Mouse (Mus musculus): ENCODE results near the gene Isca1. TPM values are rescaled to one million over a fixed set of nuclear protein-coding genes. Genes with fewer than 3 reads are reported as not detected.
"Not testable (repeated sequence)": the region's sequence is repeated elsewhere in the genome, so short reads cannot be mapped to it uniquely, and the experiment has no call there.

Isca1 gene
- polyA plus RNA-seq, 1 experiment: 113 TPM

DNA sequence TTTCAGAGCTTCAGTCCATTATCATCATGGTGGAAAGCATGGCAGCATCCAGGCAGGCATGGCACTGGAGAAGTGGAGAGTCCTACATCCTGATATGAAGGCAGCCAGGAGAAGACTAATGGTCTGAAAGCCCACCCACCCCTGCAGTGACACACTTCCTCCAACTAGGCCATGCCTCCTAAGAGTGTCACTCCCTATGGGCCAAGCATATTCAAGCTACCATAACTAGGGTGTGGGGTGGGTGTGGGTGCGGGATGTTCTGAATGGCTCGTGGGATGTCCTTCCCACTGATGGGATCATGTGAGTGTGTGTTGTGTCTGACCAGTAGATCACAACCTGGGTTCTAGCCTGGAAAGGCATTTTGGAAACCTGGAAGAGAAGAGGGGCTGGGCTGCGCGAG lies 35.7 kb downstream of the Isca1 start:
- TF ChIP-seq GATA1 (IDR thresholded peaks at IDR 0.05; ENCODE audit: borderline replicate concordance, low read length) (no peak), FLI1 (IDR thresholded peaks at IDR 0.05; ENCODE audit: low read length) (no peak)
- peaks cover 21% of the 10 kb centered on the region for H3K27me3 ChIP-seq (replicated peaks)
- H3K9me3 ChIP-seq: no peaks in the 10 kb centered on the region
- H3K4me3 ChIP-seq (replicated peaks): no peak overlapping the region
- peaks cover 81% of the 10 kb centered on the region for H3K4me1 ChIP-seq
- no peaks in the 10 kb centered on the region for H3K36me3 ChIP-seq (replicated peaks; ENCODE audit: low read length)

DNA sequence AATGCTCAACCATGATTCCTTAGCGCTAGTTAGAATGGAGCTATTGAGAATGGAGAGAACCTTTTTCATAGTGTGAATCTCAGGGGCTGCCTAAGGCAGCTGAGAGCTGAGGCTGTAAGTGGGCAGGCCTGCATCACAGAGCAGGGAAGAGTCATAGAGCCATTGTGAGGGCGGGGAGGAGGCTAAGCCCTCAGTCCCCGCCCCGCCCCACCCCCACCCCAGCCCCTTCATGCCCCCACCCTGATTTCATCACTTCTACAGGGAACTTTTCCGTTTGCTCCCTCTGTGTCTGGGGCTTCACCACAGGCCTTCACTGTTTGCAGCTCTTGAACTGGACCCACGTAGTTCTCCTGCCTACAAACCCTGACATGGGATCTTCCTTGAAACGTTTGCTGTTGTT lies 38.0 kb downstream of the Isca1 start, which contains the start of gene Spata31d1d:
Spata31d1d (minus strand) TSS at position 101 of the 400 bp plus-strand sequence.
- no peak within 1 kb of the TSS for H3K4me3 ChIP-seq (replicated peaks)
- TF ChIP-seq GATA1 (IDR thresholded peaks at IDR 0.05; ENCODE audit: borderline replicate concordance, low read length): no peak
- no peak for TF ChIP-seq FLI1 (IDR thresholded peaks at IDR 0.05; ENCODE audit: low read length)
- no peaks in the 10 kb centered on the region for H3K36me3 ChIP-seq (replicated peaks; ENCODE audit: low read length)
- H3K9me3 ChIP-seq: no peaks in the 10 kb centered on the region
- H3K27me3 ChIP-seq (replicated peaks): peaks cover 41% of the 10 kb centered on the region
- H3K4me1 ChIP-seq: peaks cover 72% of the 10 kb centered on the region

DNA sequence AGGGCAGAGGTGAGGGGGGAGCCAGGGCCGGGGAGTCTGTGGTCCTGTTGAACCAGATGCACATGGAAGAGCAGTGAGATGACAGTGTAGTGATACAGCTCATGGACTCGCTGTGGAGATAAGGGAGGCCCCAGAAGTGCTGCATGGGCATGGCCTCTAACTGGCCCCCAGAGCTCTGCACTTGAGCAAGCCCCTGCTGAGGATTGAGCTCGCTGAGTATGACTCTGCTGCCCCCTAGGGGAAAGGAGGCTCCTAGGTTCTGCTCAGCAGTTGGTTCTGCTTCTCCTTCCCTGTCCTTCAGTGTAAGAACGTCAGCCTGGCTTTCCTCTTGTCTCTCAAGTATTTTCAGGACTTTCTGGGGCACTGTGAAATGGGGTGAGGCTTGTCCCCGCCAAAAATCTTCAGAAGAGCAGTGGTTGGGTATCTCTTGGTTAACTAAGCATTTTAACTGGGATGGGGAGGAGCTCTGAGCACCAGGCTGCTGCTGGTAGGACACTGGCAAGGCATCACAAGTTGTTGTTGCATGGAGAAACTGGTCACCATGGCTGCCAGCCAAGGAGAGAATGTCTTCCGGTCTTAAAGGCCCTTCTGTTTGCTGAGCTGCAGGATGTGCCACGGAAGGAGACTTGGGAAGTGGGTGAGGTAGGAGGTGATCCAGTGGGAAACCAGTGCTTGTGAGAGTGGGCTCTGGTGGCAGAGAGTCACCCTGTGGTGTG lies 41.1 kb downstream of the Isca1 start:
- H3K4me1 ChIP-seq: peaks cover 59% of the 10 kb centered on the region
- H3K36me3 ChIP-seq (replicated peaks; ENCODE audit: low read length): no peaks in the 10 kb centered on the region
- peaks cover 70% of the 10 kb centered on the region for H3K27me3 ChIP-seq (replicated peaks)

GRCm38 (mm10) chr13:59726139-59726867 lies 43.3 kb downstream of the Isca1 start:
- H3K27me3 ChIP-seq (replicated peaks): peaks cover 81% of the 10 kb centered on the region
- no peaks in the 10 kb centered on the region for H3K36me3 ChIP-seq (replicated peaks; ENCODE audit: low read length)
- no peak for TF ChIP-seq GATA1 (IDR thresholded peaks at IDR 0.05; ENCODE audit: borderline replicate concordance, low read length)
- no peak for TF ChIP-seq FLI1 (IDR thresholded peaks at IDR 0.05; ENCODE audit: low read length)
- peaks cover 39% of the 10 kb centered on the region for H3K4me1 ChIP-seq
- peaks cover 18% of the 10 kb centered on the region for H3K9me3 ChIP-seq
- H3K4me3 ChIP-seq (replicated peaks): no peak overlapping the region

More for the DNA sequence above, 41.1 kb downstream of the Isca1 start:
- H3K9me3 ChIP-seq: peaks cover 6% of the 10 kb centered on the region; the same call in 1 of the 2 replicates
- peak overlapping the region; percentile 31 for H3K4me3 ChIP-seq (replicated peaks)
- no peak for TF ChIP-seq FLI1 (IDR thresholded peaks at IDR 0.05; ENCODE audit: low read length)
- TF ChIP-seq GATA1 (IDR thresholded peaks at IDR 0.05; ENCODE audit: borderline replicate concordance, low read length): no peak

- H3K4me1 ChIP-seq: peaks cover 27% of the 10 kb centered on the region
- peaks cover 65% of the 10 kb centered on the region for H3K27me3 ChIP-seq (replicated peaks)
- peaks cover 21% of the 10 kb centered on the region for H3K9me3 ChIP-seq
- not testable (repeated sequence) for H3K36me3 ChIP-seq (replicated peaks; ENCODE audit: low read length); H3K4me3 ChIP-seq (replicated peaks)
These were observed 47.5 kb downstream of the Isca1 start for GRCm38 (mm10) chr13:59722089-59722488.

- H3K4me1 ChIP-seq: peaks cover 27% of the 10 kb centered on the region
- no peak overlapping the region for H3K4me3 ChIP-seq (replicated peaks)
- H3K27me3 ChIP-seq (replicated peaks): peaks cover 65% of the 10 kb centered on the region
- TF ChIP-seq GATA1 (IDR thresholded peaks at IDR 0.05; ENCODE audit: borderline replicate concordance, low read length): no peak
- TF ChIP-seq FLI1 (IDR thresholded peaks at IDR 0.05; ENCODE audit: low read length): no peak
- H3K36me3 ChIP-seq (replicated peaks; ENCODE audit: low read length): no peaks in the 10 kb centered on the region
- peaks cover 18% of the 10 kb centered on the region for H3K9me3 ChIP-seq
These were observed 50.1 kb downstream of the Isca1 start for GRCm38 (mm10) chr13:59719475-59719874.

DNA sequence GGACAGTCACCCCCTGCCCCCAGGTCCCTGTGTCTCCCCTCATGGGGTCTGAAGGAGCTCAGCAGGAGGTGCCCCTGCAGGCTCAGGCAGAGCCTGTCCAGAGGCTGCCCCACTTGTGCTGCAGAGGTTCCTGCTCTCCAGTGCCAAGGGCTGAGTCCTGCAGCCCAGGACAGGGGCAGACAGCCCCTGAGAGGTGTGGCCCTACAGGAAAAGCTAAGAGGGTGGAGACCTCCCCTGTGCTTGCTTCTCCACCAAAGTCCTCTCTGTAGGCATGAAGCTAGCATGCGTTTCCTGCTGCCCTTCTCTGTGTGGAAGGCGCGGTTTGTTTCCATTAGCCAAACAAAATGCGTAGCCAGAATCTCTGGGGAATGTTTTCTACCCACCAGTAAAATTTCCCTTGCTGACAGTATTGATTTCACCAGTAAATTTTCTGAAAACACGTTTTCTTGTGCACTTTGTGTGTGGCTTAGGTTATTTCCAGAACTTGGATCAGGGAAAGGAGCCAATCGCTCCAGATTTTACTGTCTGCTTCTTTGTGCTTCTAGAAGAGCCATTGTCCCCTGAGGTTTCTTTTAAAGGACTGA lies 50.7 kb downstream of the Isca1 start:
- H3K36me3 ChIP-seq (replicated peaks; ENCODE audit: low read length); H3K4me3 ChIP-seq (replicated peaks): not testable (repeated sequence)
- Histone ChIP-seq H3K4me1 (peaks cover 22% of the 10 kb centered on the region), H3K9me3 (peaks cover 18% of the 10 kb centered on the region), H3K27me3 (replicated peaks) (peaks cover 65% of the 10 kb centered on the region)

DNA sequence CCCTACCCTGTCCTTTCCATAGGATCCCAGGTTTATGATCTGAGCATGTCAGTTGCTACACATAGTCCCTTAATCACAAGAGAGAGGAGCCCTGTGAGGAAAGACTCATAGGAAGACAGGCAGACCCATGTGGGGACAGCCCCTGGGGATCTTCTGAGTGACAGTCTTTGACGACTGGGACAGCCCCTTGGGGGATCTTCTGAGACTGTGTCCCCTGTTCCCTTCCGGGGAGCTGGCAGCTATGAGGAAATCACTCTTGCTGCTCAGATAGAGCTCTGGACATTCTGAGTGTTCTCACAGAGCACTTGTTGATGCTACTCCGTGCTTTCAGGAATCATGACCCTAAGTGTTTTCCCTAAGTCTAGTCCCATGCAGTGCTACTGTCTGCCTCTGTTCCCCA lies 55.9 kb downstream of the Isca1 start:
- TF ChIP-seq FLI1 (IDR thresholded peaks at IDR 0.05; ENCODE audit: low read length) (no peak), GATA1 (IDR thresholded peaks at IDR 0.05; ENCODE audit: borderline replicate concordance, low read length) (no peak)
- H3K36me3 ChIP-seq (replicated peaks; ENCODE audit: low read length): no peaks in the 10 kb centered on the region
- H3K27me3 ChIP-seq (replicated peaks): peaks cover 72% of the 10 kb centered on the region

GRCm38 (mm10) chr13:59711984-59712383 lies 57.6 kb downstream of the Isca1 start, which contains the start of gene Spata31d1b:
Spata31d1b (plus strand) TSS chr13:59712284.
- H3K4me1 ChIP-seq; H3K36me3 ChIP-seq (replicated peaks; ENCODE audit: low read length); H3K9me3 ChIP-seq; H3K4me3 ChIP-seq (replicated peaks): not testable (repeated sequence)
- peaks cover 73% of the 10 kb centered on the region for H3K27me3 ChIP-seq (replicated peaks)

More for the DNA sequence above, 55.9 kb downstream of the Isca1 start:
- Histone ChIP-seq H3K9me3 (no peaks in the 10 kb centered on the region), H3K4me3 (replicated peaks) (no peak overlapping the region), H3K4me1 (peaks cover 7% of the 10 kb centered on the region; the same call in 1 of the 2 replicates)

GRCm38 (mm10) chr13:59710230-59710629 lies 59.4 kb downstream of the Isca1 start, which contains the start of gene Spata31d1a:
Spata31d1a (minus strand) TSS chr13:59710330.
- Histone ChIP-seq H3K9me3 (0 out of 2 replicates have a peak, but pooled peaks cover 3% of the 10 kb centered on the region), H3K4me1 (peaks cover 2% of the 10 kb centered on the region; the same call in 1 of the 2 replicates), H3K27me3 (replicated peaks) (peaks cover 65% of the 10 kb centered on the region), H3K4me3 (replicated peaks) (peak within 1 kb of the TSS; percentile 38), H3K36me3 (replicated peaks; ENCODE audit: low read length) (no peaks in the 10 kb centered on the region)
- TF ChIP-seq FLI1 (IDR thresholded peaks at IDR 0.05; ENCODE audit: low read length) (no peak), GATA1 (IDR thresholded peaks at IDR 0.05; ENCODE audit: borderline replicate concordance, low read length) (no peak)

Other genes starting within 250 kb of the Isca1 start
- gene Agtpbp1, start 184.6 kb downstream of the Isca1 start, polyA plus RNA-seq (2012; ENCODE audit: insufficient read depth, low replicate concordance): 0.53 TPM in 1 of 2 replicates, not detected in the other
- 4.9 and 10.7 TPM in 2 replicates for gene Naa35, start 184.6 kb downstream of the Isca1 start, polyA plus RNA-seq (2012; ENCODE audit: insufficient read depth, low replicate concordance)
- gene Golm1, start 94.0 kb downstream of the Isca1 start, polyA plus RNA-seq (2012; ENCODE audit: insufficient read depth, low replicate concordance): 1.9 and 3.4 TPM in 2 replicates
- not detected in 2 replicates for gene 4921517D22Rik, start 75.7 kb downstream of the Isca1 start, polyA plus RNA-seq (2012; ENCODE audit: insufficient read depth, low replicate concordance)
- not detected in 2 replicates for gene Spata31d1a, start 59.5 kb downstream of the Isca1 start, polyA plus RNA-seq (2012; ENCODE audit: insufficient read depth, low replicate concordance)
- not detected in 2 replicates for gene Spata31d1b, start 57.5 kb downstream of the Isca1 start, polyA plus RNA-seq (2012; ENCODE audit: insufficient read depth, low replicate concordance)
- gene Spata31d1d, start 38.1 kb downstream of the Isca1 start, polyA plus RNA-seq (2012; ENCODE audit: insufficient read depth, low replicate concordance): 0.04 TPM in 1 of 2 replicates, not detected in the other
- not detected in 2 replicates for gene 1700014D04Rik, start 23.1 kb downstream of the Isca1 start, polyA plus RNA-seq (2012; ENCODE audit: insufficient read depth, low replicate concordance)
- gene Gm49354, start 12.4 kb upstream of the Isca1 start, polyA plus RNA-seq (2012; ENCODE audit: insufficient read depth, low replicate concordance): 8.0 and 26.4 TPM in 2 replicates
- gene Tut7, start 53.3 kb upstream of the Isca1 start, polyA plus RNA-seq (2012; ENCODE audit: insufficient read depth, low replicate concordance): 4.3 and 11.4 TPM in 2 replicates